Mouse (Mus musculus): ENCODE results near the gene Kif3a. TPM values are rescaled to one million over a fixed set of nuclear protein-coding genes. Genes with fewer than 3 reads are reported as not detected.

The Kif3a gene
- polyA plus RNA-seq, 1 experiment: 4.2 TPM

DNA sequence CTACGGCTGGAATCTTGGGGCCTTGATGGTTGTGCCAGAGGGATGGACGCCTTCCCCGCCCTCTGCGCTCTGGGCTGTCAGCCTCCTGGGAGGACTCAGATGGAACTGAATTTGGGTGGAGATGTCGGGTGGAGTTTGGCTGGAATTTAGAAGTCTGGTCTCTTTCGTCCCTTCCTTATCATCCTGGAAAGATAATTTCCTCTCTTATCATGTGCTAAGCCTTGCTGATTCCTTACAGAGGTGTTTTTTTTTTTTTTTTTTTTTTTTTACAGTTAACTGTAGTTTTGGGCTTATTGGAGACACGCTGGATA lies 45.4 kb upstream of the Kif3a start:
- Histone ChIP-seq H3K27me3 (ENCODE audit: control insufficient read depth, insufficient read depth, low read length) (no peaks in the 10 kb centered on the region), H3K27ac (ENCODE audit: control insufficient read depth, insufficient read depth, low read length) (no peak overlapping the region), H3K4me1 (replicated peaks; ENCODE audit: control insufficient read depth, insufficient read depth, low read length) (peaks cover 21% of the 10 kb centered on the region), H3K4me3 (ENCODE audit: control insufficient read depth, insufficient read depth, low read length) (no peak overlapping the region), H3K36me3 (ENCODE audit: control insufficient read depth, insufficient read depth, low read length) (no peaks in the 10 kb centered on the region)
- 92% methylated on average over 7 of the region's 7 CpGs for WGBS
- TF ChIP-seq POLR2A (IDR thresholded peaks at IDR 0.05; ENCODE audit: control insufficient read depth, extremely low read depth, insufficient read depth, low read length, poor library complexity): no peak
- TF ChIP-seq CTCF (IDR thresholded peaks at IDR 0.05; ENCODE audit: borderline replicate concordance, control insufficient read depth, extremely low read depth, insufficient read depth, low read length, poor library complexity): no peak
- no peak for DNase-seq

DNA sequence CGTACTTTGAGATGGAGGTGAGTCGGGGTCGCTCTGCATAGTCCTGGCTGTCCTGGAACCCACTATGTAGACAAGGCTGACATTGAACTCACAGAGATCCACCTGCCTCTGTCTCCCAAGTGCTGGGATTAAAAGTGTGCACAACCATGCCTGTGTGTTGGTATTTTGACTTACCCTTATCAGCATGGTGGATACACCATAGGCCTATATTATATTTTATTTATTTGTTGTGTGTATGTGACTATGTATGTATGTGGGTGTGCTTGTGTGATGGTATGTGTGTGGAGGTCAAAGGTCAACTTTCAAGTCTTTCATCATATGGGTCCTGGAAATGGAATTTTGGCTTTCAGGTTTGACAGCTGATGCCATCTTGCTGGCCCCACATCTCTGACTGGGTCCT lies 44.8 kb upstream of the Kif3a start:
- WGBS: 98% methylated on average over 3 of the region's 3 CpGs
- TF ChIP-seq CTCF (IDR thresholded peaks at IDR 0.05; ENCODE audit: borderline replicate concordance, control insufficient read depth, extremely low read depth, insufficient read depth, low read length, poor library complexity) (no peak), POLR2A (IDR thresholded peaks at IDR 0.05; ENCODE audit: control insufficient read depth, extremely low read depth, insufficient read depth, low read length, poor library complexity) (no peak)
- H3K4me1 ChIP-seq (replicated peaks; ENCODE audit: control insufficient read depth, insufficient read depth, low read length): peaks cover 16% of the 10 kb centered on the region

DNA sequence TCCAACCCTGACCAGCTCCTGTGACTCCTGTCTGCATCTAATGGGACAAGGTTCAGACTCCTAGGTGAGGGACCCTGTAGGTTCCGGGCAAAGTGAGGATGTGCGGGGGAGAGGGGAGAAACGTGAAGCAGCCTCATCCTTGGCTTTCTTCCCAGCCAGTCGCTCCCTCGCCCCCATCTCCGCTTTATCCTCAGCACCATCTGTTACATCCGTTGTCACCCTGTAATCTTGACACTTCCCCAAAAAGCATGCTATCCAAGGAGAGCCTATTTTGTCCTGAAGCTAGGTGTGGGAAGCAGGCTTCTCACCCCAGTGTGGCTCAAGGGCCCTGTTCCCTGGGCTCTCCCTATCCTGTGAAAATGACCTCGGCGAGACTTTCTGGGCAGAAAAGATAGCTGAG lies 44.2 kb upstream of the Kif3a start:
- Histone ChIP-seq H3K4me3 (ENCODE audit: control insufficient read depth, insufficient read depth, low read length) (no peak overlapping the region), H3K36me3 (ENCODE audit: control insufficient read depth, insufficient read depth, low read length) (no peaks in the 10 kb centered on the region), H3K4me1 (replicated peaks; ENCODE audit: control insufficient read depth, insufficient read depth, low read length) (peaks cover 16% of the 10 kb centered on the region), H3K27ac (ENCODE audit: control insufficient read depth, insufficient read depth, low read length) (no peak overlapping the region), H3K27me3 (ENCODE audit: control insufficient read depth, insufficient read depth, low read length) (no peaks in the 10 kb centered on the region)
- 86% methylated on average over 9 of the region's 9 CpGs for WGBS
- DNase-seq: no peak
- no peak for TF ChIP-seq POLR2A (IDR thresholded peaks at IDR 0.05; ENCODE audit: control insufficient read depth, extremely low read depth, insufficient read depth, low read length, poor library complexity)

More for the DNA sequence above, 44.8 kb upstream of the Kif3a start:
- no peak for DNase-seq
- no peaks in the 10 kb centered on the region for H3K36me3 ChIP-seq (ENCODE audit: control insufficient read depth, insufficient read depth, low read length)
- H3K4me3 ChIP-seq (ENCODE audit: control insufficient read depth, insufficient read depth, low read length): no peak overlapping the region
- H3K27ac ChIP-seq (ENCODE audit: control insufficient read depth, insufficient read depth, low read length): no peak overlapping the region
- H3K27me3 ChIP-seq (ENCODE audit: control insufficient read depth, insufficient read depth, low read length): no peaks in the 10 kb centered on the region

DNA sequence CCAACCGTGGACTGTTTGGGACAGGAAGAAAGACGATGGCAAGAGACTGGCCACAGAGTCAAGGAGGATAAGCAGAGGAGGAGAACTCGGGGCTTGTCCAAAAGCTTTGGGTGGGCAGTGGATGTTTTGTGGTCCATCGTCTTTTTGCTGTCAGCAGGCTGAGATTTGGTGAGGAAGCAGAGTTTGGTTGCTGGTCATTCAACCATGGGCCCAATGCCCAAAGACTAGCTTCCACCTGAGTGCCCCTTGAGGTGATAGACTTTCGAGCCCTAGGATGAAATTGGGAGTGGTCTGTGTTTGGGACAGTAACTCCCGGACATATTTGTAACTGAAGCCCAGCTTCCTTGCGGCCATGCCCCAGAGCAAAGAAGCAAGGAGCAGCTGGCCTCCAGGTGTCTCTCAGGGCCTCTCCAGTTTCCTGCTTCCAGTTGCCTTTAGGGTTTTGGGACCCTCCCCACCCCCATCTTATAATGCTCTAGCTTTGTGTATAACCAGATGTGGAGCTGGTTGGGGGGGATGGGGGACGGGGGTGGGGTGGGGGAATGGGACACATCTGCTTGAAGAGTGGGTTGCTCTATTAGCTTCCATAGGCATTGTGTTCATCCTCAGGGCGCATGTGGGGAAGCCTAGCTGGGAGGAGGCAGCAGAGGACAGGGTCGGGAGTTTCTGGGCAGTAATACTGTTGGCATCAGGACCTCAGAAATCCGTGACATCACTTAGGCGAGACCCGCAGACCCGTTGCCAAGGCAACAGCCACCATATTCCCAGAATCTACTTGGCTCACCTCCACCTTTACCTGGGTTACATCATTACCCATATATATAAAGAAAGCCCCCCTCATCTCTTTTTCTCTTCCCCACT lies 43.4 kb upstream of the Kif3a start:
- H3K27me3 ChIP-seq (ENCODE audit: control insufficient read depth, insufficient read depth, low read length): no peaks in the 10 kb centered on the region
- no peak for DNase-seq
- no peaks in the 10 kb centered on the region for H3K36me3 ChIP-seq (ENCODE audit: control insufficient read depth, insufficient read depth, low read length)
- H3K4me3 ChIP-seq (ENCODE audit: control insufficient read depth, insufficient read depth, low read length): no peak overlapping the region
- 92% methylated on average over 14 of the region's 14 CpGs for WGBS
- H3K27ac ChIP-seq (ENCODE audit: control insufficient read depth, insufficient read depth, low read length): no peak overlapping the region
- H3K4me1 ChIP-seq (replicated peaks; ENCODE audit: control insufficient read depth, insufficient read depth, low read length): peaks cover 21% of the 10 kb centered on the region
- TF ChIP-seq POLR2A (IDR thresholded peaks at IDR 0.05; ENCODE audit: control insufficient read depth, extremely low read depth, insufficient read depth, low read length, poor library complexity) (no peak), CTCF (IDR thresholded peaks at IDR 0.05; ENCODE audit: borderline replicate concordance, control insufficient read depth, extremely low read depth, insufficient read depth, low read length, poor library complexity) (no peak)

DNA sequence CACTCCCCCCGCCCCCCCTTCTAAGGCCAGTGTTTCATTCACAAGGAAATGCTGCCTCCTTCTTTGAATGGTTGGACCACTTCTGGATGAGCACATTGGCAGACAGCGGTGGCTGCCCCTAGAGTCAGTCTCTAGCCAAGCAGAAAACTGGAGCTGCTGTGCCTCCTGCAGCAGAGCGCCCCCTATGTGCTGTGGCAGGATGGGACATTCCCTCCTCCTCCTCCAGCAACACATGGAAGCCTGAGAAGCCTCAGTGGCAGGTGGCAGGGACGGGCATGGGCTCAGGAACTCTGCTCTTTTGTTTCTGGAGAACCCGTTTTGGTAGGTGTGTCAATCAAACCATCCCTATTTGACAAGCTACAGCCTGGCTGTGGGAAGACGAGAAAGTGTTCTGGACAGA lies 42.3 kb upstream of the Kif3a start:
- H3K27me3 ChIP-seq (ENCODE audit: control insufficient read depth, insufficient read depth, low read length): no peaks in the 10 kb centered on the region
- no peaks in the 10 kb centered on the region for H3K36me3 ChIP-seq (ENCODE audit: control insufficient read depth, insufficient read depth, low read length)
- peak; percentile 56; the same call in 1 of the 2 replicates for TF ChIP-seq CTCF (IDR thresholded peaks at IDR 0.05; ENCODE audit: borderline replicate concordance, control insufficient read depth, extremely low read depth, insufficient read depth, low read length, poor library complexity)
- TF ChIP-seq POLR2A (IDR thresholded peaks at IDR 0.05; ENCODE audit: control insufficient read depth, extremely low read depth, insufficient read depth, low read length, poor library complexity): no peak
- WGBS: 92% methylated on average over 6 of the region's 6 CpGs
- no peak overlapping the region for H3K27ac ChIP-seq (ENCODE audit: control insufficient read depth, insufficient read depth, low read length)
- peak; percentile 16 for DNase-seq
- peaks cover 12% of the 10 kb centered on the region for H3K4me1 ChIP-seq (replicated peaks; ENCODE audit: control insufficient read depth, insufficient read depth, low read length)
- no peak overlapping the region for H3K4me3 ChIP-seq (ENCODE audit: control insufficient read depth, insufficient read depth, low read length)

DNA sequence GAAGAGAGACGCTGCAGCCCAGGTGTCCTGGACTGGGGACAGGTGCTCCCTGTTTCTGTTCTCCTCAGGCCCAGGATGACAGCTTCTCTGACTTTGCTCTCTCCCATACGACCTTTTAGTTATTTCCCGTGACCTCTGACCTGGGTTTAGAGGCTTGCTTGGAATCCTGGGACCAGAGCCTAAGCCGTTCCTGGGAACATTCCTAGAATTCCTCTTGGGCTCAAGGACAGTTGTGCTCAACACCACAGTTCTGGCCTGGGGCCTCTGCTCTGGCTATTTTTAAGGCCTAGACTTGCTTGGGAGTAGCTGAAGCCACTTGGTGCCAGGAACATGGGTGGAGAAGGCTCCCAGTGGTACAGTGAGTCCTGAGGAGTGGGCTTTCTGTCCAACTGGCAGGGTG lies 41.7 kb upstream of the Kif3a start:
- peaks cover 6% of the 10 kb centered on the region for H3K4me1 ChIP-seq (replicated peaks; ENCODE audit: control insufficient read depth, insufficient read depth, low read length)

More for the DNA sequence above, 41.7 kb upstream of the Kif3a start:
- H3K27ac ChIP-seq (ENCODE audit: control insufficient read depth, insufficient read depth, low read length): no peak overlapping the region
- no peaks in the 10 kb centered on the region for H3K36me3 ChIP-seq (ENCODE audit: control insufficient read depth, insufficient read depth, low read length)
- H3K27me3 ChIP-seq (ENCODE audit: control insufficient read depth, insufficient read depth, low read length): no peaks in the 10 kb centered on the region
- H3K4me3 ChIP-seq (ENCODE audit: control insufficient read depth, insufficient read depth, low read length): no peak overlapping the region
- TF ChIP-seq CTCF (IDR thresholded peaks at IDR 0.05; ENCODE audit: borderline replicate concordance, control insufficient read depth, extremely low read depth, insufficient read depth, low read length, poor library complexity) (no peak), POLR2A (IDR thresholded peaks at IDR 0.05; ENCODE audit: control insufficient read depth, extremely low read depth, insufficient read depth, low read length, poor library complexity) (no peak)
- DNase-seq: no peak
- WGBS: 88% methylated on average over 4 of the region's 4 CpGs
